Mouse (Mus musculus) olfactory bulb, adult 2 months (tissue): ENCODE data around the gene Fam229b.

Source experiments
- CTCF ChIP-seq: fragments of 200-500 bp; IDR thresholded peaks from 2 replicates; pipeline ENCODE4 v1.5.1; 2012; ENCODE audit warnings: low read depth, mild to moderate bottlenecking, low read length, moderate library complexity; ENCODE audit not compliant: insufficient read depth
- POLR2A ChIP-seq: fragments of 200-500 bp; IDR thresholded peaks from 2 replicates; pipeline ENCODE4 v1.6.1; 2012; ENCODE audit warnings: mild to moderate bottlenecking, low read depth, low read length, moderate library complexity; ENCODE audit not compliant: insufficient read depth

DNA sequence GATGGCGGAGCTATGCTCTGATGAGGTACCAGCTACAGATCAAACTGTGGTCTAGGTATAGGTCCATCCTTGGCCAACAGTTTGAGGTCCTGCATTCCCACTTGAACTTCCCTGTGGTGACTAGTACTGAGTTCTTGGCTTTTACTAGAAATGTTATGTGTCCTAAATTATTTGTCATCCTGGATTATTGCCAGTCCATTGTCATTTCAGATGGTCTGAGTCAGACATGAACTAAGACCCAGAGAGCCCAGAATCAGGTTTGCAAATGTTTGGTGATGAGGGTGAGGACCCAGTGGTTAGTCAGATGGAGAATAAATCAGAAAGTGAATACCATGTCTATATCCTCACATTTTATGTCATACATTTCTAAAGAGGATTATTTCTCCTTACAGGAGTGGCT, 23.6 kb upstream of the Fam229b start:
- TF ChIP-seq CTCF (no peak), POLR2A (no peak)
